Mouse (Mus musculus) c-Kit-positive CD71-negative TER-119-negative erythroid progenitor cells, embryonic 14.5 days (primary cell): ENCODE measurements at regions not wholly inside any gene's neighbourhood (a gene's known extent, or its start where the extent isn't known, plus 50 kb on each side); places are given as distances from the start of the nearest gene placed in this dataset.

ENCODE experiments used
- DNase-seq: peaks from one replicate; pipeline ENCODE4 v3.0.0-alpha.2; 2013; ENCODE audit warnings: low read depth

- no peak for DNase-seq
Observed at GRCm38 (mm10) chr11:24613529-24613928, 535.7 kb downstream of the Bcl11a start.

DNA sequence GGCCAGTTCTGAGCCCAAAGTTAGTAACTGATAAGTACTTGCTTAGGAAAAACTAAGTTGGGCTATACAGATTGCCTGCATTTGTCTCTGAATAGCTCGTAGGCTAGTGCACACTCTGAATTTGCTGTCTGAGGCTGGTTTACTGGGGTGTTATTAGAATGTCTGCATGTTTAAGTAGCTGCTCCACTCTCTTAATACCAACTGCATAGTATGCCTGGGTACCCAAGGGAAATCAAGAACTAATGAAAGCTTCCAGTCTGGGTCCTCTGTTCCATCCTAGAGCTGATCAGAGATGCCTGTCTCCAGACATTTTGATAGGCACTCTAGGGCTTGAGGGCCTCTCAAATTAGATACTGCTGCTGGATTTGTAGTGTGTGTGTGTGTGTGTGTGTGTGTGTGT is 537.6 kb downstream of the Bcl11a start:
- DNase-seq, result no peak

DNA sequence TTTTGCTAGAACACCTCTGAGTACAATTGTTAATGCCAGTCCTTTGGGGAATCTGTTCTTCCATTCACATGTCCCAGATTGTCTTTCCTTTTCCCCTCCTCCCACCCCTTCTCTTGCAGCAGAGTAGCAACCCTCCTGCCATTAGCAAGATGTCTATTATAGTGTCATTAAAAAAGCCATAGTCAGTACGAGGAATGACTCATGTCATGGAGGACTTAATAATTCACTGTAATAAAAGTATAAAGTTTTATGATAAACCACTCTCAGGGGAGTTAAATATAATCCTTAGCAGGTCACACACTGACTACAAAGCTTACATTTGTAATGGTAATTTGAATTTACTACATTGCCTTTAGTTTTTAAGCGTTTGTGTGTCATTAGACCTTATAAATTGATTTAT is 540.7 kb downstream of the Bcl11a start:
- DNase-seq, result no peak

DNA sequence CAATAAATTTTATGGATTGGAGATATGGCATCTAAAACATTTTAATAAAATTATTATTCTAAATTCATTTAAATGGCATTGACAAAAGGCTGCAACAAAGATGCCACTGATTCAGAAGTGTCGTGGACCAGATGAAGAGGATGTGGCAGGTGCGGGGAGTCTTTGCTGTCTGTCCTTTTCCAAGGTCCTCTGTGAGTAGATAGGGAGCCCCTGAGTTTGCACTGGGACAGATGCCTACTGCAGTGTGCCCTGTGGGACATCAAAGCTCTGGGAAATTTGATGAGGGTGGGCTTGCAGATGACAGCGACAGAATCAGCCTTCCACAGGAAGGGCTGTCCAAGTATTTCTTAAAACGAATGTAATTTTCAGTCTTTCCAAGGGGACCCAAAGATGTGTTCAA is 541.2 kb downstream of the Bcl11a start:
- no peak for DNase-seq

- no peak for DNase-seq
Observed at GRCm38 (mm10) chr11:24628619-24629018, 550.8 kb downstream of the Bcl11a start.

DNA sequence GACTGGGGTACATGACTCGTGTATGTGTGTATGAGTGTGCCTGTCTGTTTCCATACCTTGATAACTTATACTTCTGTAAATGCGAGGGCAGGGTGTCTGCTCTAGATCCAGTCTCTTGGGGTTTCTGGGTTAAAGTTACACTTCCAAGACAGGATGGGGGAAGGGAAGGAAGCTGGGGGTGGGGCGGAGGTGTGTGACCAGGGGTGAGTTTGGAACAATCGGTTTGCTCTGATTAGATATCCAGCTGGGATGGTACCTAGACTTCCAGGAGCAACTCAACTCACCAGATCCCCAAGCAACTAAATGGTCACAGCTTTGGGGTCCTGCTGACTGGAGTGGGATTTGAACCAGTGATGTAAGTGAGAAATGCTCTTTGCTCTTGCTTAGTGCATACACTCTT is 551.6 kb downstream of the Bcl11a start:
- DNase-seq, result no peak

- DNase-seq, result no peak
Observed at GRCm38 (mm10) chr11:24630403-24630900, 552.6 kb downstream of the Bcl11a start.

DNA sequence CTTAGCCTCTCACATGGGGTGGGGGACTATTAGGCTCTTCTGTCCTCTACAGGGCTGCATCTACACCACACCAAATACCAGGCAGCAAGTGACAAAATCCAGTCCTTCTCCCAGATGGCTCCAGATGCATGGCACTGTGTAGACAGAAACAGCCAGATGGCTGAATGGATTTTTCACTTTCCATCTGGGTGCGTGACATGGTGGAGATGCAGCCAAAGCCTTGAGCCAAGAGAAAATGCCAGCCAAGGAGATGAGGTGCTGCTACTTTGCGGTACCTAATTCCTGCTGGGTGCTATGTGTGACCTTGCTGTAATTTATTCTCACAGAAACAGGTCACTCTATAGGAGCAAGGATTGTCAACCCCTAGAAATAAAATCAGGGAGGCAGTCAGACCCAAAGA is 553.8 kb downstream of the Bcl11a start:
- DNase-seq, result no peak

GRCm38 (mm10) chr11:24636716-24637115 is 558.9 kb downstream of the Bcl11a start:
- no peak for DNase-seq

DNA sequence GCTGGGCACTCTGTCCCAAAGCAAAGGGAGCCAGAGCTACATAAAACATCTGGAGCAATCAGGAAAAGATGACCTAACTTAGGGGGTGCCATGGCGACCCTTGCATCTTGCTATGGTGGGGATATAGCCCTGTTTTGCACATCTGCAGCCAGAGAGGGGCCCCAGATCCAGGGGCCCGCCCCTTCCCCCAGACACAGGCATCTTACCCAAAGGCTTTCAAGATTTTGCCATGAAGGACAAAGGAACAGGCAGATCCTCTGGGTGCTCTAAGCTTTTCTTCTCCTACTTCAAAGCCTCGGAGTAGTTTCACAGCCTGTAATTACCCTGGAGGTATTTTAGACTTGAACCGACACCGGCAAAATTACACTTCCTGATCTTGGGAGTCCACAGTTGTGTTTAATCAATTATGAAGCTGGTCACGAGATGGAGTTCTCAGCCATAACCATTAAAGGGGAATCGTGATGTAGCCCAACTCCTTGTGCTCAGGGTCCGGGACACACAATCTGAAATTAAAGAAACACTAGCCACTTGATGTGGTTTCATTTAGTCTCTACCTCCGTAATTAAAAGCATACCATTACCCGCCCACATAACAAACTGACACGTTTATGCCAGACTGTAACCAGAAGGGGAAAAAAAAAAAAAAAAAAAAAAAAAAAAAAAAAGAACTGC is 565.7 kb downstream of the Bcl11a start:
- DNase-seq, result no peak

- no peak for DNase-seq
Observed at GRCm38 (mm10) chr11:24652852-24653251, 575.0 kb downstream of the Bcl11a start.

GRCm38 (mm10) chr11:24664082-24664481 is 586.2 kb downstream of the Bcl11a start:
- no peak for DNase-seq

GRCm38 (mm10) chr11:24665310-24665709 is 587.5 kb downstream of the Bcl11a start:
- no peak for DNase-seq

DNA sequence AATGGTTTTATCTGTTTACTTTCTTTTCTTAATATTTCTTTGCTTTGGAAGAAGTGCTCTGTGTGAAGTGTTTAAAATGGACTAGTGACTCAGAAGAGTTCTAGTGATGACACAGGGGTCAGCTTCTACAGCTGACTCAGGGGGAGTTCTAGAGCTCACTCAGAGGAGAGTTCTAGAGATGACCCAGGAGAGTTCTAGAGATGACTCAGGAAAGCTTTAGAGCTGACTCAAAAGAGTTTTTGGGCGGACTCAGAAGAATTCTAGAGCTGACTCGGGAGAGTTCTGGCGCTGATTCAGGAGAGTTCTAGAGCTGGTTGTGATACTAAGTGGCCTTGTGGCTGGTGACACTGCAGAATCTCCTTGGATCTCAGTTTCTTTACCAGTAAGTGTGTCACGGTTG is 593.8 kb downstream of the Bcl11a start:
- DNase-seq, result no peak

DNA sequence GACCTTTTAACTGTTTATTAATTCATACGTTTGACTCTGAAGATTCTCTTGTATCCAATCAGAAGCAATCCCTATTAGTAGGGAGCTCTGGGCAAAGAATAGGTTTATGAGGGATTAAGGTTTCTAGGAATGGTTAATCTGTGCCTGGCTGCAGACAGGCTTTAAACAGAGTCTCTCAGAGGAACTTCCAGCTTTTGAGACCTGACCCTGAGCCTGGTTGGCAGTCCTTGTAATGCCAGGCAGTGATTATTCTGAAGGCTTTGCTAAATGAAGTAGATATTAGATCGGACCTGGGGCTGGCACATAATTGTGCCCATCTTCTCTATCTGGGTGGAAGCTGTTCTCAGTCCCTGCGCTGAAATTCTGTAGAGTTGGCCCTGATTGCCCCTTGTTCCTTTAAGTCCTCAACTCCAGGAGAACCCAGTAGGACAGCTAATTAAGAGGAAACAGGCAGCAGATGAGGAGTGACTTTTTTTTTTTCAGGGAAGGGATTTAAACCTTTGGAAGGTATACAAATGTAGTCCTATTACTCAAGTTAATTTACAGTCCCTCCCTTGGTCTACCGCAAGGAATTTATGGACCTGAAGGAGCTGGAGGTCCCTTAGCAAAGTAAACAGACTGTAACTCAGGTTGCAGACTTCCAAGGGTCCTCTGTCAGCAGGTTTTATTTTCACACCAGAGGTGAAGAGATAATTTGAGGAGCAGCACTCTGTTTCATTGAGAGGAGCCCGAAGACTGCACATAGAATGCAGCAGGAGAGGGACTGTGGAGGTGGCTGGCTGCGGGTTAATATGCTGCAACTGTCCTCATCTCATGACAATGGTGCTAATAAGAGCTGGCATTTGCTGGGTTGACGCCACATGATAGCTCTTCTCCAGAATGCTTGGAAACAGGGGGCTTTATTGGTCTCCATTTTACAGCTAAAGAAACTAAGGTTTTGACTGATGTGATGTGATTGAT is 595.7 kb downstream of the Bcl11a start:
- DNase-seq, result no peak

DNA sequence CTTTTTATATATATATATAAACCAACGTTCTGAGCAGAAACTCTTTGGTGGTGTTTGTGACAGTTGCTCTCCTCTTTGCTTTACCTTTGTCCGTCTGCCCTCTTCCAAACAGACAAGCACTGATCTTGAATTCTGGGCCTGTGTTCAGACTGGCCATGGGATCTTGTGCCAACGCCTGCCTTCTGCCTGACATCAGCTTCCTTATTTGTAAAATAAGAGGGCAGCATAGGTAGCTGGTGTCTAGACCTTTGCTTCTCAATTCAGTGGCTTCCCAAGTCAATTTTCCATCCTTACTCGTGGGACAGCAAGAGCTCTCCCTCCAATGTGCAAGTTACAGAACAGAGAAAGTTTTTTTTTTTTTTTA is 596.3 kb downstream of the Bcl11a start:
- DNase-seq, result no peak

GRCm38 (mm10) chr11:24677016-24677415 is 599.2 kb downstream of the Bcl11a start:
- DNase-seq, result no peak

- no peak for DNase-seq
Observed at GRCm38 (mm10) chr11:24679581-24679980, 601.7 kb downstream of the Bcl11a start.

- DNase-seq, result no peak
Observed at GRCm38 (mm10) chr11:24682423-24682822, 604.6 kb downstream of the Bcl11a start.

GRCm38 (mm10) chr11:24685545-24686467 is 608.0 kb downstream of the Bcl11a start:
- no peak for DNase-seq

GRCm38 (mm10) chr11:24688160-24688782 is 610.4 kb downstream of the Bcl11a start:
- no peak for DNase-seq
